Mouse (Mus musculus) spleen, adult 2 months (tissue): ENCODE measurements around the gene Pitpnb.

Experiments used
- CTCF ChIP-seq: fragments of 200-500 bp; IDR thresholded peaks from 2 replicates; pipeline ENCODE4 v1.5.1; 2011; ENCODE audit warnings: mild to moderate bottlenecking, inconsistent platforms; ENCODE audit not compliant: insufficient read depth, insufficient read length, insufficient replicate concordance; ENCODE audit errors: extremely low read depth
- POLR2A ChIP-seq: fragments of 200-500 bp; IDR thresholded peaks from 2 replicates; pipeline ENCODE4 v1.6.1; 2011; ENCODE audit warnings: low read depth, low read length, inconsistent platforms

GRCm38 (mm10) chr5:111317526-111317925, 13.0 kb upstream of the Pitpnb start:
- TF ChIP-seq POLR2A (no peak), CTCF (no peak)
